Mouse (Mus musculus) midbrain, embryonic 12.5 days (tissue): ENCODE measurements around the gene Nono. TPM values are rescaled to one million over a fixed set of nuclear protein-coding genes. Genes with fewer than 3 reads are reported as not detected.

Experiments used
- polyA plus RNA-seq: library from polyadenylated mRNA; unstranded; fragments of >200 nt; fragmentation: Nextera tagmentation; extraction: Ambion mirVana; gene quantifications from 2 replicates; pipeline ENCODE4 v1.2.1, GENCODE M21; 2016

Nono gene
- polyA plus RNA-seq, 1 experiment from 2014 or later = 572 TPM

Other genes with a start within 250 kb of the Nono start
- 56.8 and 57.2 TPM in 2 replicates for gene Snx12, start 206.8 kb upstream of the Nono start, polyA plus RNA-seq
- 0.86 and 1.0 TPM in 2 replicates for gene Foxo4, start 174.8 kb upstream of the Nono start, polyA plus RNA-seq
- gene Gm614, start 165.3 kb upstream of the Nono start, polyA plus RNA-seq = not detected in 2 replicates
- gene Il2rg, start 161.1 kb upstream of the Nono start, polyA plus RNA-seq = 3.1 and 4.1 TPM in 2 replicates
- gene Gm20489, start 160.3 kb upstream of the Nono start, polyA plus RNA-seq = not detected in 2 replicates
- 40.0 and 40.4 TPM in 2 replicates for gene Med12, start 155.3 kb upstream of the Nono start, polyA plus RNA-seq
- 28.3 and 34.2 TPM in 2 replicates for gene Nlgn3, start 130.2 kb upstream of the Nono start, polyA plus RNA-seq
- not detected in 2 replicates for gene Gjb1, start 52.9 kb upstream of the Nono start, polyA plus RNA-seq
- gene Zmym3, start 8.5 kb upstream of the Nono start, polyA plus RNA-seq = 36.6 and 39.2 TPM in 2 replicates
- gene Itgb1bp2, start 19.8 kb downstream of the Nono start, polyA plus RNA-seq = 2.8 and 3.4 TPM in 2 replicates
- gene Taf1, start 103.4 kb downstream of the Nono start, polyA plus RNA-seq = 26.4 and 26.5 TPM in 2 replicates
- gene Ogt, start 210.7 kb downstream of the Nono start, polyA plus RNA-seq = 219 and 228 TPM in 2 replicates